Mouse (Mus musculus) erythroblast, embryonic 14.5 days (primary cell): ENCODE measurements around the gene Dusp9. TPM values are rescaled to one million over a fixed set of nuclear protein-coding genes. Genes with fewer than 3 reads are reported as not detected.

Source experiments
- H3K27me3 ChIP-seq: 2 replicates; pipeline ENCODE4 v1.6.1; 2012; ENCODE audit warnings: inconsistent platforms; ENCODE audit not compliant: control insufficient read depth
- H3K36me3 ChIP-seq: 2 replicates; pipeline ENCODE4 v1.6.1; 2012; ENCODE audit warnings: mild to moderate bottlenecking, inconsistent platforms; ENCODE audit not compliant: control insufficient read depth
- H3K4me1 ChIP-seq: 2 replicates; pipeline ENCODE4 v1.6.1; 2012; ENCODE audit warnings: inconsistent platforms; ENCODE audit not compliant: control insufficient read depth
- H3K4me3 ChIP-seq: replicated peaks from 2 replicates; pipeline ENCODE3; 2012; ENCODE audit warnings: moderate library complexity, mild to moderate bottlenecking, inconsistent platforms
- H3K9me3 ChIP-seq: 2 replicates; pipeline ENCODE4 v1.6.1; 2012; ENCODE audit warnings: low read length, inconsistent platforms, mixed read lengths; ENCODE audit not compliant: control insufficient read depth
- GATA1 ChIP-seq: IDR thresholded peaks from 2 replicates; pipeline ENCODE4 v1.6.1; 2012; ENCODE audit warnings: low read length, inconsistent platforms, mixed read lengths
- TAL1 ChIP-seq: IDR thresholded peaks from 3 replicates; pipeline ENCODE4 v1.6.1; 2012; ENCODE audit warnings: low read length, inconsistent platforms, mixed read lengths
- polyA plus RNA-seq: library from polyadenylated mRNA; stranded (reverse); fragments of >175 nt; gene quantifications from 2 replicates; pipeline ENCODE4 v1.2.3, GENCODE M21; 2012

The Dusp9 gene
- polyA plus RNA-seq, 1 experiment, result 0.10 TPM

DNA sequence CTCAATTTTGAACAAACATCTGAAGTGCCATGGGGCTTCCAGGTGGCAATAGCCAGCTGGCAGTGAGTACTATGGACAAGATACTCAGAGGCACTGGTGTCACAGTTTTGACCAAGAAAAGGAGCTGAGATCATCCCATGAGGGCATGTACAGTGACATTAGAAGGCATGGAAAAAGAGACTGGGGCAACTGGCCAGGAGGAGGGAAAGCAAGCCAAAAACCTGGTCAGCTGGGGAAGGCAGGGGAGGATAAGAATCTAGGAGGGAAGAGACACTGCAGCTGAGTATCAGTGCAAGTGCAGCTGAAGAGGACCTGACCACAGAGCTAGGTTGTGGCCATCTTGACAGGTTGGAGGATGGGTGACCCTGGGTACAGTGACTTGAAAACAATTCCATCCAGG is 12.2 kb upstream of the Dusp9 start:
- no peaks in the 10 kb centered on the region for H3K36me3 ChIP-seq
- TF ChIP-seq GATA1 (no peak), TAL1 (no peak)
- no peaks in the 10 kb centered on the region for H3K9me3 ChIP-seq
- no peak overlapping the region for H3K4me3 ChIP-seq
- no peaks in the 10 kb centered on the region for H3K4me1 ChIP-seq
- peaks cover 8% of the 10 kb centered on the region for H3K27me3 ChIP-seq

DNA sequence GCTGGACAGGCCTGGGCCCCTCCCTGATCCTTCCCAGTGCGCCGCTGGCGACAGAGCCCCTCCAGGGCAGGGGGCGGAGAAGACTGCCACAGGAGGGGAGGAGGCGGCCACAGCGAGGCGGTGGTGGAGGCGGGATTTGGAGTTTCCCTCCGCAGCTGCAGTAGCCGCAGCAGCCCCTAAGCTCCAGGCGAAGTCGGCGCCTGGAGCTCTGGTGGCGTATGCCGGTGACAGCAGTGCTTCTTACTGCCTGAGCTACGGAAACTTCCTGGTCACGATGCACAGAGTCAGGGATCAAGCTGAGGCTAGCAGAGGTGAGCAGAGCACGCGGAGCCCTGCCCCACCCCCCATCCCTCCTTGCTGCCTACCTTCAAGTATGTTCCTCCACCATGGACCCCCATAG is 3.8 kb upstream of the Dusp9 start:
- Histone ChIP-seq H3K27me3 (peaks cover 84% of the 10 kb centered on the region), H3K36me3 (no peaks in the 10 kb centered on the region), H3K9me3 (peaks cover 17% of the 10 kb centered on the region), H3K4me1 (no peaks in the 10 kb centered on the region), H3K4me3 (no peak overlapping the region)
- TF ChIP-seq GATA1 (no peak), TAL1 (no peak)

DNA sequence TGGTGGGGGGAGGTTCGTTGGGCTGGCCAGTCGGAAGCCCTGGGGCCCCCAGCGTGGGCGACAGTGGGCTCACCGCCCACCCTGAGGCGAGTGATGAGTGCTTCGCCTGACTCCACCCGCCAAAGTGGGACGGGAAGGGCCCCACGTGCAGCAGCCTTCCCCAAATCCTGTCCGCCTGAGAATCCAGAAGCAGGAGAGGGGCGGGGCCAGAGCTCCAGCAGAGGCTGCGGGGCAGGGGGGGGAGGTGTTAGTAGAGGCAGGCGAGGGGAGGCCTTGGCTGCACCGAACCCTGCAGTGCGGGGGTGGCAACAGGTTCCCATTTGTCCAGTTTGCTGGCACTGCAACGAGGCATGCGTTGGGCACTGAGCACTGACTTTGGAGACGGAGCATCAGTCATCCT is 1.8 kb upstream of the Dusp9 start:
- no peaks in the 10 kb centered on the region for H3K4me1 ChIP-seq
- H3K36me3 ChIP-seq, result no peaks in the 10 kb centered on the region; the same call in 1 of the 2 replicates
- no peak for TF ChIP-seq TAL1
- no peak for TF ChIP-seq GATA1
- peaks cover 23% of the 10 kb centered on the region for H3K9me3 ChIP-seq
- H3K27me3 ChIP-seq, result peaks cover 90% of the 10 kb centered on the region
- H3K4me3 ChIP-seq, result no peak overlapping the region

DNA sequence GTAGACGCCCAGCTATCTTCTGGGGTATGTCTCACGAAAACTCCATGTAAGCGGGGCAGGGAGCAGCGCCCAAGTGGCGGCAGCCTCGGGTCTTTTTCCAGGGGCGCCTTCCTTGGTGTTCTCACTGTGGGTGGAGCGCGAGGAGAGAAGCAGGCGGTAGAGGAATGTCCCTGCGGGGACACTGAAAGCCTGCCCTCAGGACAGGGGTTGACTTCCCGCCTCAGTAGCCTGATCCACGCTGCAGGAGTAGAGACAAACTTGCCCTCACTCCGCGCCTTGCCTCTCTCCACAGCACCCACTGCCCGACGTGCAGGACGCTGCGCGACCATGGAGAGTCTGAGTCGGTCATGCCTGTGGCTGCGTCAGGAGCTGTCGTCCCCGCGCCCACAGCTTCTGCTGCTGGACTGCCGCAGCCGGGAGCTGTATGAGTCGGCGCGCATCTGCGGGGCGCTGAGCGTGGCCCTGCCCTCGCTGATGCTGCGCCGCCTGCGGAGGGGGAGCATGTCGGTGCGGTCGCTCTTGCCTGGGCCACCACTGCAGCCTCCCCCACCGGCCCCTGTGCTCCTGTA is 766 bp downstream of the Dusp9 start:
- Histone ChIP-seq H3K27me3 (peaks cover 69% of the 10 kb centered on the region), H3K4me3 (peak overlapping the region; percentile 36), H3K9me3 (peaks cover 23% of the 10 kb centered on the region), H3K36me3 (no peaks in the 10 kb centered on the region; the same call in 1 of the 2 replicates), H3K4me1 (no peaks in the 10 kb centered on the region)
- TF ChIP-seq GATA1, result no peak
- TF ChIP-seq TAL1, result no peak

DNA sequence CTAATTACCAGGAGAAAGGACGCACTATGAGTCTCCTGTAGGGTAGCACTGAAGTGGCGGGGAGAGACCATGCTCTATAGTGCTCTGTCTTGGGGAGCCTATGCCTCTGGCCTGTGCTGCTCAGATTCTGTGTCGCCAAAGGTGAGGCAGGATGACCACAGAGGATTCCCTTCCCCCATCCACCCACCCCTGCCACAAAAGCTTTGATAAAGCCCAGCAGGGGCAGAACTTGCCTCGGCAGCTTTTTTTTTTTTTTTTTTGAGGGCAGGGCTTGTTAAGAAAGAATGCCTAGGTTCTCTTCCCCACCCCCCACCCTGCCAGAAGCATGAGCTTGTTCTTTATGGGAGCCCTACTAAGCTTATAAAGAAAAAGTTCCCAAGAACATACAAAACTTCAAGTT is 5.9 kb downstream of the Dusp9 start:
- Histone ChIP-seq H3K27me3 (peaks cover 18% of the 10 kb centered on the region), H3K9me3 (peaks cover 9% of the 10 kb centered on the region), H3K36me3 (no peaks in the 10 kb centered on the region; the same call in 1 of the 2 replicates), H3K4me1 (no peaks in the 10 kb centered on the region), H3K4me3 (no peak overlapping the region)
- no peak for TF ChIP-seq GATA1
- no peak for TF ChIP-seq TAL1

DNA sequence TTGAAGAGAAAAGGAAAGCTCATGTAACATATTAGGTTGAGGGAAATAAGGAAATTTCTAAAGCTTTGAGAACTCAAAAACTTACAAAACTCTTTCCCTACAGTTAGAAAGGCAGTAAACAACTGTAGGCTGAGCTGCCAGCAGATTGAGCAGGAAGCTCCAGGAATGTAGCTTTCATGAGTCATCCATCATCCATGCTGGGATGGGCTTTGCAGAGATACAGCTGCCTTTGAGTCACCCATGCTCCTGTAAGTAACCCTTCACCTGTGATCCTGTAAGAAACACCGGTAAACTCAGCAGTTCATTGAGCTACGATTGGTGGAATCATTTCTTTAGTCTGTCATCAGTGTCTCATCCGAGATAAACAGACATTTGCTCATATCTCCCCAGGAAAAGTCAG is 11.7 kb downstream of the Dusp9 start:
- peaks cover 8% of the 10 kb centered on the region for H3K27me3 ChIP-seq
- H3K4me3 ChIP-seq, result no peak overlapping the region
- H3K9me3 ChIP-seq, result no peaks in the 10 kb centered on the region
- no peaks in the 10 kb centered on the region for H3K36me3 ChIP-seq
- H3K4me1 ChIP-seq, result no peaks in the 10 kb centered on the region
- TF ChIP-seq TAL1 (no peak), GATA1 (no peak)

DNA sequence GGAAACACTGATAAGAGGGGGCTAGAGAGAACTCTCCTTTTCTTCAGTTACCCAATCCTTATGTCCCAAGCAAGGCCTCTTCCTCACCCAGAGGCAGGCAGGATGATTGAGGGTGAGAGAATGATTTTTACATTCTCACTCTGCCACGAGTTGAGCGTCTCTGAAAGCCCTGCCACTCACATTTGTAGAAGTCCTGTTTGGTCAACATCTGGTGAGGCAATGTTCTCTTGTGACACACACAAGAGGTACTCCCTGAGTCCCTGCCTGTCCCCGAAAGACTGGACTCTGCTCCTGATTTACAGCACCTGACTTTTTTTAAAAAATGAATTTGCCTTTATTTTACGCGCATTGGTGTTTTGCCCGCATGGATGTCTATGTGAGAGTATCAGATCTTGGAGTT is 14.2 kb downstream of the Dusp9 start:
- no peak for TF ChIP-seq TAL1
- TF ChIP-seq GATA1, result no peak
- no peaks in the 10 kb centered on the region for H3K36me3 ChIP-seq
- no peaks in the 10 kb centered on the region for H3K9me3 ChIP-seq

DNA sequence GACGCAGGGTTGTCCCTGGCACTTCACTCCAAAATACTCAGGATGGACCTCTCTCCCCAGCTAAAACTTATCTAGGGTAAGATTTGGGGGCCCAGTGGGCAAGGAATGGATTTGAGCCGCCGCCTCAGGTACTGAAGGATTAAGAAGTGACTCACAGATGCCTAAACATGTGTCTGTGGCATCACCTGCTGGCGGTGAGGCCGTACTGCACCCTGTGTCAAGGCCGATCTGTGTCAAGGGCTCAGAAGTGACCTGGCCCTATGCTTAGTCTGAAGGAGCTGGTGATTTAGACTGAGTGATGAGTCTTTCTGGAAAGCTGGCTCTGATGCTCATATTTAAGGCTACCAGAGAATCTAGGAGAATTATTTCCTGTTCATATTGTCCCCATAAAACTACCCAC is 15.0 kb downstream of the Dusp9 start:
- Histone ChIP-seq H3K36me3 (no peaks in the 10 kb centered on the region), H3K4me1 (no peaks in the 10 kb centered on the region), H3K4me3 (no peak overlapping the region), H3K9me3 (no peaks in the 10 kb centered on the region), H3K27me3 (peaks cover 15% of the 10 kb centered on the region)
- no peak for TF ChIP-seq TAL1
- TF ChIP-seq GATA1, result no peak

More for the DNA sequence above, 14.2 kb downstream of the Dusp9 start:
- Histone ChIP-seq H3K27me3 (peaks cover 8% of the 10 kb centered on the region), H3K4me1 (no peaks in the 10 kb centered on the region), H3K4me3 (no peak overlapping the region)

DNA sequence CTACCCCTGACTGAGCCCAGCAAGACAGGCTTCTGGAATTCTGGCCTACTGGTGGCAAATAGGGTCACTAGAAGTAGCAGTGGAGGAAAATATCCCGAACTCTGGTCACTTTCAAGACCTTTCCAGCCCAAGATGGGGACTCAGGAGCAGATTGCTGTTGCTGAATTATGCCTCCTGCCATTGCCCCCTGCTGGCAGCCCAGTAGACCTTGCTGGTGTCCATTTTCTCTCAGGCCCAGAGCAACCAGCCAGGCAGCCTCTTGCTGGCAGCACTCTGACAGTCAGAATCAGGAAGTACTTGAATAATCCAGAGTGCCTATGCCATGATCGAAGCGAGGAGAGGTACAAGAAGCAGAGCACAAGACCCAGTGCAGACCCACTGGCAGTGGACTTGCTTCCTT is 16.3 kb downstream of the Dusp9 start:
- H3K9me3 ChIP-seq, result peaks cover 3% of the 10 kb centered on the region; the same call in 1 of the 2 replicates
- no peak overlapping the region for H3K4me3 ChIP-seq
- peaks cover 27% of the 10 kb centered on the region for H3K27me3 ChIP-seq
- H3K36me3 ChIP-seq, result no peaks in the 10 kb centered on the region
- TF ChIP-seq TAL1, result no peak
- TF ChIP-seq GATA1, result no peak
- no peaks in the 10 kb centered on the region for H3K4me1 ChIP-seq

DNA sequence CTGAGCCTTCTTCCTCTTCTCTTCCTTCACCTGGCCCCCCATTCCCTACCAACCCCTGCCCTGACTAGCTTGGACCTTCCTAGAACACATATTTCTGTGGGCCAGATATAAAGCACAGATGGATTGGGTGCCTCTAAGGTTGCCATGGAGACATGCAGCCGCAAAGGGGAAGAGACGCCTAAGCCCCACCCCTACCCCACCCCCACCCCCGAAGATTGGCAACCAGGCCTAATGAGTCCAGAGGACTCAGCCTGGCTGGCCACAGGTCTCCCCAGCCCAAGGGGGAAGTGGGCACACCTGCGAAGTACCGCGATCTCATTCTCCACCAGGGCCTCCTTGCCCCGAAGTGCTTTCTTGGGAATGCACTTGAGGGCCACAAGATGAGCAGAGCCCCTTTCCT is 19.2 kb downstream of the Dusp9 start:
- Histone ChIP-seq H3K27me3 (peaks cover 28% of the 10 kb centered on the region), H3K4me1 (no peaks in the 10 kb centered on the region), H3K36me3 (no peaks in the 10 kb centered on the region), H3K4me3 (no peak overlapping the region), H3K9me3 (peaks cover 3% of the 10 kb centered on the region; the same call in 1 of the 2 replicates)
- TF ChIP-seq GATA1 (no peak), TAL1 (no peak)
